Mouse (Mus musculus) spleen, postnatal 14 days (tissue): ENCODE measurements around the gene Shb.
A peak's percentile ranks its signal among the peaks of the same experiment; 100 is the strongest.

Source experiments
- DNase-seq, 2 experiments: peaks; one replicate each; pipeline ENCODE4 v3.0.0; 2021 to 2022; ENCODE audit warnings: low spot score in 2 of 2

Shb gene

DNA sequence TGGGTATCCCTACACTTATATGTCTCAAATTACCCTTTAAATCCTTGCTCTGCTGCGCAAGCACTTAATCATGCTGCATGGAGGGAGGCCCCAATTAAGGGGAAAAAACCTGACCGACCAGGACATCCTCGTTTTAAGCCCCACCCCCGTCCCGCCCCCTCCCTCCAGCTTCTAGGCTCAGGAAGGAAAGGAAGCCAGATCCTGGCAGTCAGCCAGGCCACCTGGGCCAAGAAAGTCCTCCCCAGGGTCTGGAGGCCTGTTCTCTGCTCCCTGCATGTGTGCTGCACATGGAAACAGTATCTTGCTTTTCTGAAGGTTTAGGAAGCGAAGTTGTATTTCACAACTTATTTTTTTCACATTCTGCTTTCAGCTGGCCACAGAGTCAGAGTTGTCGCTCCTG, at the start of gene Shb:
TSS of gene Shb (minus strand) at position 96 of the 400 bp plus-strand sequence.
- DNase-seq: no peak

DNA sequence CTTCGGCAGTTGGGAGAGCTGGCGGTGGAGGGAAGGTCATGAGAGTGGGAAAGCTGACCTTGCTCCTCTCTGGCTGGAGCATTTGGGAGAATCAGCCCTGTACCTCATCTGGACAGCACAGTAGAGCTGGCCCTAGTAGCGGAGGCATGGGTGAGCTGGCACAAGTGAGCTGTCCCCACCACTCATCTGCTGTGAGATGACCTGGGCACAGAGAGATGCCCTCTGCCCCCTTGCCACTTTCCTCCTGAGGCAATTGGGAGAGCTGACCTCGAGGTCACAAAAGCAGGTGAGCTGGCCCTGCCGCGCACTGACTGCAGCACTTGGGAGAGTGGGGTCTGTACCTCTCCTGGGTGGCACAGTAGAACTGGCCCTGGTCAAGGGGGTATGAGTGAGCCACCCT, 48.8 kb upstream of the Shb start:
- DNase-seq: no peak

DNA sequence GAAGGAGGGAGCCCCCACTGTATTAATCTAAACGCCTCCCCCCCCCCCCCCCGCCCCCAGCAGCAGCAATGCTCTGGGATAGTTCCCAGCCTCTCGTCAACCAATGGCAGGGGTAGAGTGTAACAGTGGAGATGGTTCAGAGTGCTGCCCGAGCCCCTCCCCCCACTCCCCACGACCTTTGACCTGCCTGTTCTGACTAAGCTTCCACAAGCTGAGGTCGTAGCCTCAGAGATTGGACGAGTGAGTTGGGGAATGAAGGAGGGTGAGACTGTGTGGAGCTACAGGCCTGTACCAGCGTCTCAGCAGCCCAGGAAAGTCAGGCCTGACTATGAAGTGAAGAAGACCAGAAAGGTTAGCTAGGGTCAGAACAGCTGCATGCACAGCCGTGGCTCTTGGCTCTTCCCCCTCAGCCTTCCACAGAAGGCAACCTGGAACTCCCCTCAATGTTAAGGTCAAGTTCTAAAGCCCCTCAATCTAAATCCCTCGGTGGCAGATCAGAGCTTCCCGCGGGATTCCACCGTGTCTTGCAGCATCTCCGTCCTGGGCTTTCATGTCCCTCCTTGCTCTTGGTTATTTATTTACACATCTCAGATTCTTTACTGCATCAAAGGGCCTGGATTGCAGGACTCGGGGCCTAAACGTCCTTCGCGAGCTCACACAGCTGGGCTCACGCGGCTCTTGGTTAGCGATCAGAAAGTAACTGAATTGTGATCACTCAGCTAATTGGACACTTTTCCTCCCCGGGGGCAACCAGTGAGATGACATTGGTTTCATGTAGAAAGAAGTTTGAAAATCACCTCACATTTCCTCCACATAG, 46.5 kb upstream of the Shb start:
- DNase-seq: no peak

DNA sequence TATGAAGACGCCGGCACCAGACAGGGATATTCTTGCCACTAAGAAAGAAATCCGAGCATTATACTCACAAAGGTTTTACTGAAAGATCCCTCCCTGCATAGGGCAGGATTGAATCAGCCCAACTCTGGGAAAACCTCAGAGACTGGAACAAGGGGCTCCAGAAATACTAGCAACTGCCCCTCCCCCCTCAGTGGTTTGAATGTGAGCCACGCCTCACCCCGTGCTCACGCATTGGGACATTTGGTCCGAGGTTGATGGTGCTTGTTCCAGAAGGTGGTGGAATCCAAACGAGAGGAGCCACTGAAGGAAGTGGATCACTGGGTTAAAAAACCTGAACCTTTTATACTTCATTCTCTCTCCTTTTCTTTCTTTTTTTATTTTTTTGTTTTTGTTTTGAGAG, 45.4 kb upstream of the Shb start:
- DNase-seq: no peak

DNA sequence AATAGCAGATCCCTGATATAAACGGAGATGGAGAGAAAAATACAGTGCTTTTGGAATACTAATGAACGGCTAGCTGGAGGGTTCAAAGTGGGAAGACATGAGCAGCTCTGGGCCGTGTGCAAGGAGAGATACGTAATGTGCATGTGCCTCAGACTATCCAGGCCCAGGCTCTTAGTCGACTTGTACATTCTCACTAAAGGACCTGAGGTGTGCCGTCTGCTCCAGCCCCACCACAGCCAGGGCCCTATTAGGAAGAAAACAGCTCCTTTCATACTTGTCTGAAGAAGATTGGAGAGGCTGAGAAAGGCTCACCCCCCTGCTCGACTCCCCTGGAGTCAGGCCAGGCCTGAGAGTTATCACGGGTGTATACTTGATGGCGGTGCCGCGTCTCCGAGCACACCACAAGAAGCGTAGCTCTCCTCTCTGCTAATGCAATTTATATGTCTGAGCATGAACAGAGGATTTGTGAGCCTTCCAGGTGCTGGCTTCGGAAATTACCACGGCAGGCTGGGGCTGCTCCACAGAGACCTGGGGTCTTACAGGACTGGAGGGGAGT, 42.4 kb upstream of the Shb start:
- DNase-seq: no peak

DNA sequence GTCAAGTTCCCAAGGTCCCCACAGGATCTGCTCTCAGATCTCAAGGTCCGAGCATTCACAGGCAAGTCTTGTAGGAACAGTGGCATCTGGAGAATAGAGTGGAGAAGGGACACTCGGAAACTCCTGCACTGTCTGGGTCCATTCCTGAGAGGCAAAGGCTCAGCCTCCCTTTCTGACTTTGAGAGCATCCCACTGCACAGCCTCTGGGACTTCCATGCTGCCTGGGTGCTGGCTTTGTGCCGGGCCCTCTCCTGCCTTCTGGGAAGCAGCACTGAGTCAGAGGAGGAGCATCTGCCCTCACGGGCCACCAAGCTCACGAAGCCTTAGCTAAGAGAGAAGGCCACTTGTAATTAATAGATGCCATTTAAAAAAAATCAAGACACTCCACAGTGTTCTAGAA, 37.3 kb upstream of the Shb start:
- DNase-seq: no peak

DNA sequence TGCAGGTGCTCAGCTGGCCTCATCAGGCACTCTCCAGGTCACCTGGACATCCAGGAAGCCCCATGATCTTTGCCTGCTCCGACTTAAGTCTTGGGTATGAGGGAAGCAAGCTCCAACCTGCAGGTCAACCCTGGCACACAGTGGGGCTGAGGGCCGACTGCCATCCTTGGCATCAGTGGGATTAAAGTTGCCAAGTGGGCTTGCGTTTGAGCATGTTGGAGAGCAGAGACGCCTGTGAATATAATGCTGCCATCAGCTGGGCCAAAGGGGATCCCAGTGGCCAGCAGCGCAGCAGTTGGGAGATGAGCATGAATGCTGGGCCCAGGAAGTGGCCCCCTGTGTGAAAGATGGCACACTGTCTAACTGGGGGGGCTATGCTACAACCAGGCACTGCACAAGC, 25.9 kb upstream of the Shb start:
- no peak for DNase-seq

DNA sequence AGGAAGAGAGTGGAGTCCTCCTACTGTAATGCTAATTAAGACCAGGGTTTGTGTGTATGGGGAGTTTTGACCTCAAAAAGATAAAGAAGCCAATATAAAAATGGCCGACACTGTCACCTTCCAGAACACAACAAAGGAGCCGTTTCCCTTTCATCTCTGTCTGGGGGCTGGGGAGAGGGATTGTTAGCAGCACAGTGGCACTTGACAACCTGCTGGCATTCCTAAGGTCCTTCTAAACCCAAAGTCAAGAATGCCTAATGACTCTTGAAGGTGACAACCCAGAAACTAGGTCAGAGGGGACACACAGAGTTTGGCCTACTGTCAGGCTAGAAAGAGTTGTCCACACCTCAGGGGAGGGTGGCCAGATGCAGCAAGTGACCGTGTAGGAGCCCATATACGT, 20.3 kb upstream of the Shb start:
- DNase-seq: no peak

DNA sequence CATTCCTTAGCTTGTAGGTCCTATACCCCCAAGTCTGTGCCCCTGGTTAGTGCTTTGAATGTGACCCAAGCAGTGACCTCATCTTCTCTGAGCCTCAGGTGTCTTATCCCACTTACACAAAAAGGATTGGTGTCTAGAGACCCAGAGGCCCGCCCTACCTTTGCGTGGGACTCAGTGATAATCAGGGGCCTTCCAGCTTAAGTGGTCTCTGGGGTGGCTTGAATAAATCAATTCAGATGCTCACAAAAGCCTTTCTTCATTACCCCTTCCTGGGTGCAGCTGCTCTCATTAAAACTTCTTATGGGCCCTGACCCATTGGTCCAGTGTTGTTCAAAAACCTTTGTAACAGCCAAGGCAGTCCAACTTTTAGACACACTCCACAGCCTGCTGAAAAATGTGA, 18.7 kb upstream of the Shb start:
- no peak for DNase-seq

DNA sequence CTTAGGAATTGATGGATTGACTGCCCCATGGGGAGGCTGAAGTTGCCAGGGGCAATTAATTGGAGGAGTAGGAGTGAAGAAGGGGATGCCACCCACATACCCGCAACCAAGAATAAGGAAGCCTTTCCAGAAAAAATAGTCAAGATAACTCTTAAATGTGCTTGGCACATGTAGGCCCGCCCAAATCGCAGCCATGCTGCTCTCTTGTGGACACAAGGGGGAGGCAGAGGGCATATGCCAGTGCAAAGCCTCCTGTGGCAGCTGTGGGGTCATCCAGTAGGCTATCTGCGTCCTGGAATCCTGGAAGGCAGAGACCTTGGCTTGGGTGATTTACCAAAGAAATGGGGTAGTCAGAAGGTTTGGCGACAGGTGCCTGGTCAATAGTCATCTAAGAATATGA, 17.2 kb upstream of the Shb start:
- DNase-seq: no peak

DNA sequence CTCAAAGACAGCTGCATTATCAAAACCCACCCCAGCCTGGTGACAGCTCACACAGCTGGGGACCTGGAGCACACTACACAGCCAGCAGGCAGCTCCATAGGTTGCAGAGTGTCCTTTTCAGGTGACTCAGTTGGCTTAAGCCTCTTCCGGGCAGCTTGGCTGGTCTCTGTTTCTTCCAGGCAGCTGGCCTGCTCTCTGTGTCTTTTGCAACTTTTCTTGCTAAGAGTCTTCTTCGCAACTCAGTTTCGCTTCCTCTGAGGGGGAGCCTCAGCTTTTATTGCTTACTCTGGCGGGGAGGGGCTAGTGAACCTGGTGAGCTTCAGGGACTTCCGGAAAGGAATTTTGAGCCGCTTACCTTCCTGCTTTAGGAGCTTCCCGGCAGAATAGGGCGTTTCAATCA, 13.6 kb upstream of the Shb start:
- no peak for DNase-seq

DNA sequence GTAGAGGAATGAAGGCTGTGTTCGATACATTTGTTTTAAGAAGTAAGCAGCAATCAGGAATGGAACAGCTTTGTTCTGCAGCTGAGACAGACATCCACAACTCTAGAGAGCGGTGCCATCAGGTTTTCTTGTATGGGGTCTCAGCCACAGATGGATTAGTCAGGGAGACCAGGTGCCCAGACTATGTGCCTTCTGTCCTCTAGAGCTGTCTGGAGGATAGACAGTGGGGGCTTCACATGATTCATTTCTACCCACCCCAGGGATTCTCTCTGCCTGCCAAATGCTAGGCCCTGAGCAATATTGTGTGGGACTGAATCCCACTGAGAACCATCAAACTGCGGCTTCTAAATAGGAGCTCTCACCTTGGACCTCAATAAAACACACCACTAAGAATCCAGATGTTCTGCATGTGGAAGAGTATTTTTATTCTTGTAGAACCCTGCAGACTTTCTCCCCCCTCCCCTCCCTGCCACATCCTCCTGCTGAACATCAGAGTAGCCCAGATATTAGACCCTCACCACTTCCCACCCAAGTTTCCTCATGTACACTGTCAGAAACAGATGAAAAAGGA, 11.3 kb upstream of the Shb start:
- DNase-seq: no peak

DNA sequence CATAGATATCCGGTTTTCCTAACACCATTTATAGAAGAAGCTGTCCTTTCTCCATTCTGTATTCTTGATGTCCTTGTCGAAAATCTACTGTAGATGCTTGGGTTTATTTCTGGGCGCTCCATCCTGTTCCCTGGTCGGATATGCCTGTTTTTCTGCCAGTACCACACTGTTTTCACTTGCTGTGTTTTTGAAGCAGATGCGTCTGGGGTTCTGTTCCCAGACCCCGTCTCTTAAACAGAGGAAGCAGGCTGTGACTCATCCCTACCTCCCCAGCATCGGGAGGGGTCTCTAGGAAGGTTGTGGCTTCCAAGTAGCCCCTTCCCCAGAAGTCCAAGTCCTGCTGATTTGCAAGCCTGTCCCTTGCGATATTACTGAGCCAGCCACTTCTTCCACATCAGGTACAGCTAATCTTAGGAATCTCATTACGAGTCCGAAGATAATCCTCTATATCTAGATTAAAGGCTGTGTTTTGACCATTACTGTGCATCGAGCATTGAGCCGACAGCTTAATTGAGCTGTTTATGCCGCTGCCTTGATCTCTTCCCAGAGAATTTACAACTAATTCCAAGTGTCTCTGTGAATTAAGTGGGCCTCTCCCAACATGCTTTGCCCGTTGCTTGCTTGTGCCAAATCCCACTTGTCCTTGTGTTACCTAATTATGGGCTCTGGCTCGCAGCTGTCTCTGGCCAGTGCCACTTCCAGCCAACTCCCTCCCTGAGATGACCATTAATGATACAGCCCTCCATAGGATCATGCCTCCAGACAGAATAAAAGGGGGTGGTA, 8.1 kb upstream of the Shb start:
- DNase-seq: no peak

DNA sequence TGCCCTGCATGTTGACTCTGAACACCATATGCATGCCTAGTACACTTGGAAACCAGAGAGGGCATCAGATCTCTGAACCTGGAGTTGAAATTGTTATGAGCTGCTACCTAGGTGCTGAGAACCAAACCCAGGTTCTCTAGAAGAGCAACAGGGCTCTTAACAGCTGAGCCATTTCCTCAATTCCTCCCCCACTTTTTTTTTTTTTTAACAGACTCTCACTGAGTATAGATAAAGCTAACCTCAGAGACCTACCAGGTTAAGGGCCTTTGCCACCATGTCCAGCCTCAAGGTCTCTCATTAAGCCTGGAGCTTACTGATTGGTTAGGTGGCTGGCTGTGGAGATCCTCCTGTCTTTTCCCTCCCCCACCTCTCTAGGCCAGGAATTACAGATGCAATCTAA, 6.9 kb upstream of the Shb start:
- DNase-seq: no peak

DNA sequence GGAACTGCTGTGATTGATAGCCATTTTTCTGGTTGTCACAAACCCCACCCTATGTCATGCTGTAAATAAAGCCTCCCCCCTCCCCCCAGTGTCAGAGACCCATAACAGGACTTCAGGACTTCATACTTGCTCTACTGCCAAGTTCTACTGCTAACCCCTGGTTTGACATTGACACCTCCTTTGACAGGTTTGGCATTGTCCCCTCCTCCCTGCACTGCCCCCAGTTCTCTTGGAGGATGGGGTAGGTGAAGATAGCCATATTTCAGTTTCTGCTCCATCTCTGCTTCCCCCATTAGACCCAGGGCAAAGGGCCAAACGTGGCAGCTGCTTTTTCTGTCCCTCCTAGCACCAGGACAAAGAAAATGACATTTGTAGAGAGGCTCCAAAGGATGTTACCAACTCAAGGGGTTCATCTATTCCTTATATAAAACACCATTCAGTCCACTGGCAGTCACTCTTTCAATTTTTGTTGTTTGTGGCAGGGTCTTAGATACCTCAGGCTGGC, 1.2 kb upstream of the Shb start:
- DNase-seq: no peak

DNA sequence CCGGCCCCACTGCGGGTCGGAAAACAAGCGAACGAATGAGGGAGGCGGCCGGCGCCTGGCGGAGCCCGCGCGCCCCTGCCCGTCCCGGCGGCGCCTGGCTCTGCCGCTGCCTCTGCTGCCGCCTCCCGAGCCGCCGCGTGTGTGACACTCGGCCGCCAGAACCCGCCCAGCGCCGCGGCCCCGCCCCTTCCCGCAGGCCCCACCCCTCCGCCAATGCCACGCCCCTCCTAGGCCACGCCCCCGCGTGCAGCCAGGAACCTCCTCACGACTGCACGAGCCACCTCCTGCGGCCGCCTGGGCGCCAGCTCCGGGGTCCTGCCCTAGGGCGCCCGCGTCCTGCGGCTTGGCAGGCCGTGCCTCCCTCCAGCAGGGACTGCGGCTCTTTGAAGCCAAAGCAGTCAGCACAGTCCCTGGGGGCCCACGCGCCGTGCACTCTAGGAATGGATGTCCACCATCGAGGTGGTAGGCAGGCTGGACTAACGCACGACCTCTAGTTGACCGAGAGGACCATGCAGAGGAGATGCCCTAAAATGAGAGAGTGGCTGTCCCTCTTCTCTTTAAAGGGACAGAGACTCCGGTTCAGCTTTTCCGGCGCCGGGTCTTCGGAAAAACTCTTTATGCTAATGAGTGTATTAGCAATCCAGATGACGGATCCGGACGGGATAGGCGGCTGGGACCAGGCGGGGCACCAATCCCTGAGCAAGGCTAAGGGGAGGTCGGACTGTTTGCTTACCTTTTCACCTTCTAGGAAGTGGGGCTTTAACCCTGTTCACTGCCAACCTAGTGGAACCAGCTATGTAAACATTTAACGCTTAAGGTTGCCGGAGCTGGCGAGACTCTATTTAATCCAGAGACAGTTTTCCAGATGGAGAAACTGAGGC, 1.4 kb downstream of the Shb start:
- DNase-seq: peak; percentile 86 to 90

DNA sequence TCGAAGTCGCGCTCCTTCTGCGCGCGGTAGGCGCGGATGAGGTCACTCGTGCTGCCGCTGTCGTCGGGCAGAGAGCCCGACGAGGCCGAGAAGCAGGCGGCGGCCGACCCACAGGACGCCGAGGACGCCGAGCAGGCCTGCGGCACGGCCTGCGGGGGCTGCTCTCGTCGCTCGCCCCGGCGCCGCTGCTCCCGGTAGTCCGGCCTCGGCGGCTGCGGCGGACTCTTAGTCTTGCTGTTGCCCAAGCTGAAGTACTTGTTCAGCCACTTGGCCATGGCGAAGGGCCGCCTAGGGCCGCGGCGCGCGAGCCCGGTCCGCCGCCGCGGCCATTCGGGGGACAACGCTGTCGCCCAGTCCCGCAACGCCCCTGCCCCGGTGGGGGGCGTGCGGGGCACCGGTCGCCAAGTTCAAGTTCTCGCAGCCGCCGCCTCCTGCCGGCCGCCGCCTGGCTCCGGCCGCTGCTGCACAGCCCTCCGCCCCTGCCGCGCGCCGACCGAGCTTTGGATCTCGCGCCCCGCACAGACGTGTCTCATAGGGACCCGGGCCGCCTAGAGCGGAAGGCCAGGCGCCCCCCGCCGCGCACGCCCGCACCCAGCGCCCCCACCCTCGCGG, 2.2 kb downstream of the Shb start:
- DNase-seq: peak in 1 of 2 experiments; percentile 22

DNA sequence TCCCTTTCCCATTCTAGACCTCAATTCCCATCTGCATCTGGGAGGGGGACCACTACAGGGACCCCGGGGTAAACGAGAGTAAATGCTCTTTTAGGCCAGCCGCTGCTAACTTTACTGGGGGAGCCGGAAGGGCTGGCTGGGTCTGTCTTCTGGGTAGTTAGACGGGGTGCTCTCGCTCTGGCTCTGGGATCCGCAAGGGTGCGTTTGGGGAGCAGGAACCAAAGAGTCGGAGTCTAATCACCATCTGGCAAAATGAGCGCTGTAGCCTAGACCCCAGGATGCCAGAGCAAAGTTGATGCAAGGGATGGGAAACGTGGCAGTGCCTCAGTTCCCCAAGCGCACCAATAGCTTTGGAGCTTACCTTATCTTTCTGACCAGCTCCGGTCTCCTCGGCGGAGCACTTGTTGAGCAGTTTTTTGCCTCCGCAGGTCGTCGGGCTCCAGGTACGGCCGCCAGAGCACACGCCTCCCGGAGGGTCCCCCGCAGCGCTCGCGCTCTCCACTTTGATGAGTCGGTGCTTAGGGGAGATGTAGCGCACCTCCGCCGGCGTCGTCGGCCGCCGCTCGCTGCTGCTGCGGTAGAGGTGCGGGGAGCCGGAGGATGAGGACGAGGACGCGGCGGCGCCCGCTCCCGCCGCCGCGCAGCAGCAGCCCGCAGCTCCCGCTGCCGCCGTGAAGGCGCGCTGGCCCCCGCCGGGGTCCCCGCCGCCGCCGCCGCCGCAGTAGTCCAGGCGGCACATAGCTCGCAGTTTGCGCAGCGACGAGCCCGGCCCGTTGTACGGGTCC, 2.9 kb downstream of the Shb start:
- DNase-seq: peak; percentile 13 to 23

DNA sequence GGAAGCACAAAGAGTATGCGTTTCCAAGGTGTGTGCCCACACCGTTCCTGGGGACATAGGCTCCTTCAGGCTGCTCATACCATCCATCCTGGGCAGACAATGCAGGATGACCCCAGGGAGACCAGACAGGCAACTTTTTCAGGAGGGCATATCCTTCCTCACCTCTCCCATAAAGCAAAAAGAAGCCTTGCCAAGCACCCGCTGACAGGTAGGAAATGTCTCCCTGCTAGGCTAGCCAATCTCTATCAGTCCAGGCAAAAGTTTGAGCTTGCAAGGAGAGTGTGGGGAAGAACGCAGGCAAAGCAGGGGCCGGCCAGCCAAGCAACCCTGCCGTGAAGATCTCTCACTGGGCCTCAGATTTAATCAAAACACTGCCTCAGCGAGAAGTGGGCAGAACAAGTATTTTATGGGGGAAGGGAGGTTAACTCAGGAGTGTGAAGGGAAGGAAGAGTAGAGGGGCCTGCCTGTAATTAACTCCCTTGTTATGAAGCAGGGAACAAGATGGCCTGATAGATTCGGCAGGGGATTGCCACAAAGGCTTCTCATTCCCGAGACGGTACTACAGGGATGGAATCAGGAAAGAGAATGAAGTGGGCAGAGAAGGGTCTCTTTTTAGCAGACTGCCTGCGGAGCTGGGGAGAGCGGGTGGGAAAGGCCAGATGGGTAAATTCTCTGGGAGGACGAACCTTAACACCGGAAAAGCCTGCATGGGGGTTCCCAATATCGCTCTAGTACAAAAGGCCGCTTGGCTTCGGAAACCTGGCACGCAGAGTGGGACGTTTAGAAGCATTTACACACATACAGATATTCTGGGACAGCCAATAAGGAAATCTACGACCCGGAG, 3.7 kb downstream of the Shb start:
- DNase-seq: no peak
